Mouse (Mus musculus) macrophage (primary cell): ENCODE data around the gene Nat8l. TPM values are rescaled to one million over a fixed set of nuclear protein-coding genes. Genes with fewer than 3 reads are reported as not detected.

Experiments
- polyA plus RNA-seq: library from polyadenylated mRNA; stranded (reverse); fragments of 250-400 nt; gene quantifications from 3 replicates; pipeline ENCODE4 v1.2.4, GENCODE M21; 2018; ENCODE audit warnings: inconsistent platforms

Gene Nat8l
- polyA plus RNA-seq, 1 experiment from 2014 or later = 5.4 TPM

Other genes starting within 250 kb of the Nat8l start
- 18.0 to 31.8 TPM (median 23.1 TPM) in 3 replicates for gene Letm1, start 213.2 kb upstream of the Nat8l start, polyA plus RNA-seq
- 12.0 to 50.3 TPM (median 18.1 TPM) in 3 replicates for gene Nsd2, start 175.3 kb upstream of the Nat8l start, polyA plus RNA-seq
- gene Nelfa, start 59.6 kb upstream of the Nat8l start, polyA plus RNA-seq = 17.8 to 22.3 TPM (median 20.5 TPM) in 3 replicates
- 8.0 to 61.4 TPM (median 19.0 TPM) in 3 replicates for gene Gm1673, start 12.6 kb upstream of the Nat8l start, polyA plus RNA-seq
- gene Poln, start 173.5 kb downstream of the Nat8l start, polyA plus RNA-seq = 0.07 to 0.28 TPM in 2 of 3 replicates, not detected in the other
- 11.3 to 21.0 TPM (median 14.3 TPM) in 3 replicates for gene Haus3, start 173.5 kb downstream of the Nat8l start, polyA plus RNA-seq
- 14.0 to 47.5 TPM (median 34.3 TPM) in 3 replicates for gene Mxd4, start 191.7 kb downstream of the Nat8l start, polyA plus RNA-seq